Mouse (Mus musculus): ENCODE results near the gene Ces3a. TPM values are rescaled to one million over a fixed set of nuclear protein-coding genes. Genes with fewer than 3 reads are reported as not detected.
"Not testable (repeated sequence)": the region's sequence is repeated elsewhere in the genome, so short reads cannot be mapped to it uniquely, and the experiment has no call there.

Gene Ces3a
- total RNA-seq, 1 experiment from 2014 or later: not detected

- no peak for ATAC-seq (replicated peaks in 1 of 2; ENCODE audit: insufficient read depth in 1 of 2, low FRiP score in 2 of 2, low TSS enrichment in 1 of 2, low read depth in 1 of 2, poor library complexity in 2 of 2, severe bottlenecking in 2 of 2)
Measured at GRCm38 (mm10) chr8:105080814-105081336, 32.5 kb downstream of the Ces3a start.

GRCm38 (mm10) chr8:105083449-105084050 is 35.1 kb downstream of the Ces3a start, which contains the start of gene Ces3b:
Gene Ces3b (plus strand): TSS chr8:105083753.
- ATAC-seq (replicated peaks in 1 of 2; ENCODE audit: insufficient read depth in 1 of 2, low FRiP score in 2 of 2, low TSS enrichment in 1 of 2, low read depth in 1 of 2, poor library complexity in 2 of 2, severe bottlenecking in 2 of 2): no peak

- ATAC-seq (replicated peaks in 1 of 2; ENCODE audit: insufficient read depth in 1 of 2, low FRiP score in 2 of 2, low TSS enrichment in 1 of 2, low read depth in 1 of 2, poor library complexity in 2 of 2, severe bottlenecking in 2 of 2): not testable (repeated sequence)
Measured at GRCm38 (mm10) chr8:105088166-105088565, 39.8 kb downstream of the Ces3a start.

- no peak for ATAC-seq (replicated peaks in 1 of 2; ENCODE audit: insufficient read depth in 1 of 2, low FRiP score in 2 of 2, low TSS enrichment in 1 of 2, low read depth in 1 of 2, poor library complexity in 2 of 2, severe bottlenecking in 2 of 2)
Measured at GRCm38 (mm10) chr8:105088581-105088980, 40.2 kb downstream of the Ces3a start.

- ATAC-seq (replicated peaks in 1 of 2; ENCODE audit: insufficient read depth in 1 of 2, low FRiP score in 2 of 2, low TSS enrichment in 1 of 2, low read depth in 1 of 2, poor library complexity in 2 of 2, severe bottlenecking in 2 of 2): no peak
Measured at GRCm38 (mm10) chr8:105093992-105094391, 45.6 kb downstream of the Ces3a start.

- not testable (repeated sequence) for ATAC-seq (replicated peaks in 1 of 2; ENCODE audit: insufficient read depth in 1 of 2, low FRiP score in 2 of 2, low TSS enrichment in 1 of 2, low read depth in 1 of 2, poor library complexity in 2 of 2, severe bottlenecking in 2 of 2)
Measured at GRCm38 (mm10) chr8:105102101-105102785, 53.8 kb downstream of the Ces3a start.

- ATAC-seq (replicated peaks in 1 of 2; ENCODE audit: insufficient read depth in 1 of 2, low FRiP score in 2 of 2, low TSS enrichment in 1 of 2, low read depth in 1 of 2, poor library complexity in 2 of 2, severe bottlenecking in 2 of 2): not testable (repeated sequence)
Measured at GRCm38 (mm10) chr8:105103701-105104100, 55.3 kb downstream of the Ces3a start.

GRCm38 (mm10) chr8:105104220-105104619 is 55.8 kb downstream of the Ces3a start:
- ATAC-seq (replicated peaks in 1 of 2; ENCODE audit: insufficient read depth in 1 of 2, low FRiP score in 2 of 2, low TSS enrichment in 1 of 2, low read depth in 1 of 2, poor library complexity in 2 of 2, severe bottlenecking in 2 of 2): no peak

Other genes with a start within 250 kb of the Ces3a start
- gene Ces2b, start 217.0 kb upstream of the Ces3a start, total RNA-seq (2017): not detected in 2 replicates
- gene Ces2c, start 201.5 kb upstream of the Ces3a start, total RNA-seq (2017): 0.89 TPM in 1 of 2 replicates, not detected in the other
- not detected in 2 replicates for gene Ces2e, start 122.3 kb upstream of the Ces3a start, total RNA-seq (2017)
- not detected in 2 replicates for gene Ces2f, start 101.2 kb upstream of the Ces3a start, total RNA-seq (2017)
- 2.5 and 15.4 TPM in 2 replicates for gene Ces2g, start 86.9 kb upstream of the Ces3a start, total RNA-seq (2017)
- gene Ces2h, start 47.7 kb upstream of the Ces3a start, total RNA-seq (2017): not detected in 2 replicates
- not detected in 2 replicates for gene Ces3b, start 35.2 kb downstream of the Ces3a start, total RNA-seq (2017)
- gene Ces4a, start 83.2 kb downstream of the Ces3a start, total RNA-seq (2017): not detected in 2 replicates
- 204 and 237 TPM in 2 replicates for gene Cbfb, start 122.1 kb downstream of the Ces3a start, total RNA-seq (2017)
- 15.1 and 15.7 TPM in 2 replicates for gene D230025D16Rik, start 176.5 kb downstream of the Ces3a start, total RNA-seq (2017)
- 0.50 TPM in 1 of 2 replicates, not detected in the other for gene B3gnt9, start 206.6 kb downstream of the Ces3a start, total RNA-seq (2017)
- 17.6 and 20.2 TPM in 2 replicates for gene Tradd, start 216.0 kb downstream of the Ces3a start, total RNA-seq (2017)
- gene Fbxl8, start 216.0 kb downstream of the Ces3a start, total RNA-seq (2017): 4.1 and 4.9 TPM in 2 replicates
- 0.19 TPM in 1 of 2 replicates, not detected in the other for gene Hsf4, start 221.2 kb downstream of the Ces3a start, total RNA-seq (2017)
- gene Nol3, start 227.5 kb downstream of the Ces3a start, total RNA-seq (2017): 0.30 and 0.31 TPM in 2 replicates
- 3.4 and 4.5 TPM in 2 replicates for gene 4931428F04Rik, start 241.3 kb downstream of the Ces3a start, total RNA-seq (2017)
- gene Exoc3l, start 247.5 kb downstream of the Ces3a start, total RNA-seq (2017): 1.2 and 4.0 TPM in 2 replicates
- 34.3 and 55.3 TPM in 2 replicates for gene E2f4, start 249.1 kb downstream of the Ces3a start, total RNA-seq (2017)